Mouse (Mus musculus) kidney, postnatal 14 days (tissue): ENCODE data around the gene Pih1d1.

ENCODE experiments used
- DNase-seq: peaks from one replicate; pipeline ENCODE4 v3.0.0; 2022; ENCODE audit warnings: mixed read lengths

Gene Pih1d1

DNA sequence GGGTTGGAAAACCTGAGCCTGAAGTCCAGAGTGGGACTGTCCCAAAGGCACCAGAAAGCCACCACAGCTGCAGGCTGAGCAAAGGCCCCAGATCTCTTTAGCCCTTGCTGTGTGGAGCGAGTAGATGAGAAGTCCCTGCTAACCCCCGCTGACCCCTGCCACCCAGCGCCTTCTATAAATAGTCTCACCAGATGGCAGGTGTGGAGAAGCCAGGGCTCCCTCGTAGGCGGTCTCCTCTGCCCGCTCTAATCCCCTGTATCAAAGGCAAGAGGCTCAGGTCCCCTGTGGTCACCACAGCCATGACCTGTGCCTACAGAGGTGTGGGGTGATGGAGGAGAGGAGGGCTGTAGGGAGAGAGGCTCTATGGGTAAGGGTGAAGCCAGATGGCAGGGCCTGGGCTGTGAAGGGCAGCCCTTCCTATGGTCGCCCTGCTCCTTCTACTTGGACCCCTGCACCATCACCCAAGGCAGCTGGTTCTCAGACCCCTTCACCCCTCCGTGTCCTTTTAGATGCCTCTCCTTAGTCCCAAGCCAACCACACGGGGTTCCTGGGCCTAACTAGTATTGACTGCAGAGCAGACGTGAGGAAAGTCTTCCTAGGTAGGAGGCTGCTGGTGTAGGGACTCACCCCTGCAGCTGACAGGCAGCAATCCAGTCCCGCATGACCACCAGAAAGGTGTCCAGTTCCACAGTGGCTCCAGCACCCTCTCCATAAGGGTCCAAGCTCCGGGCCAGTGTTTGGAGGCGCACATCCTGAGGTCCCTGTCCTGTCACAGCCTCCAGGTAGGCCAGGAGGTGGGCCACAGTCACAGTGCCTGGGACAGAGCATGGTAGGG lies 41.5 kb downstream of the Pih1d1 start:
- no peak for DNase-seq

DNA sequence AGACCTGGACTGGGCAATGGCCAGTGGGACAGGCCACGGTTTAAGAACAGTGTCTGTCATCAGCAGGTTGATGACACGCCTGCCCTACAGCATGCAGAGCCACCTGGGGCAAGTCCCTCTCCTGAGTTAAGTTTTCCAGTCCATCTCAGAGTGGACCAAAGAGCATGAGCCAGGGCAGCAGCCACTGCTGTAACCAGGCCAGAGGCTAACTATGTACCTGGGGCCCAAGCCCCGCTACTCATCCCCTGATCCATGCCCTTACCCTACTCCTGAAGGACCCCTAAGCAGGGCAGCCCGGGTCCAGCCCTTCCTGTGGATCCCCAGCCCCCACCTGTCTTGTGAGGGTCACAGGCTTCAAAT lies 42.1 kb downstream of the Pih1d1 start:
- no peak for DNase-seq

DNA sequence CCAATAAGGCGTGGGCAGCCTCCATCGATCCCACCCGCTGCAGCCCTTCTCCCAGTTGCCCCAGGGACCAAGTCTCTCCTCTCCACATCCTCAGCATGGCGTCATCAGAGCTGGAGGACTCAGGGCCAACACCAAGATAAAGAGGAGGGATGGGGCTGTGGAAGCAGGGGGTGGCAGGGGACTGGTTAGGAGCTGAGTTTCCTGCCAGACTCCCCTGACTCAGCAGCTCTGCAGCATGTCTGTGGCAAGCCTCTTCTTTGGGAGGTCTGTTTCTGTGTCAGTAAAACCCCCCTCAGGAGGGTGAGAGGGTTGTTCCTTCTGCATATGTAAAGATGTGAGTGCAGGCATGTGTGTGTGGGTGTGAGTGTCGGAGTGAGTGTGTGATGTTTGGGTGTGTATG lies 42.9 kb downstream of the Pih1d1 start:
- no peak for DNase-seq

DNA sequence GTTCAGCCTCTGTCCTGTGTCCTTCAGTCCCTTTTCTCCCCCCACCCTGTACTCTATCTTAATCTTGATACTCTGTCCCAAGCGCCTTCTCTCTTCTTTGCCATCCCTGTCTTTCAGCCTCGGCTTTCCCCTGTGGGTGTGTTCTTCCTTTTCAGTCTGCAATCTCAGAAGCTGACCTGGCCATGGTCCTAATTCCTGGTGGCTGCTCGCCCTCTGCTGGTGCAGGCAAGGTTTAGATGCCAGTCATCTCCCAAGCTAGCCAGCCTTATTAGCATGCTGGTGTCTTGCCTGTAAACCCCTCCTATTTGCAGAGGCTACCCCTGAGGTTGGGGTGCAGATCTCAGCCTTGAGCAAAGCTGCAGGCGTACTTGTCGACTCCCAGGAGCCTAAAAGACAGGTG lies 44.3 kb downstream of the Pih1d1 start:
- peak; percentile 84 for DNase-seq

DNA sequence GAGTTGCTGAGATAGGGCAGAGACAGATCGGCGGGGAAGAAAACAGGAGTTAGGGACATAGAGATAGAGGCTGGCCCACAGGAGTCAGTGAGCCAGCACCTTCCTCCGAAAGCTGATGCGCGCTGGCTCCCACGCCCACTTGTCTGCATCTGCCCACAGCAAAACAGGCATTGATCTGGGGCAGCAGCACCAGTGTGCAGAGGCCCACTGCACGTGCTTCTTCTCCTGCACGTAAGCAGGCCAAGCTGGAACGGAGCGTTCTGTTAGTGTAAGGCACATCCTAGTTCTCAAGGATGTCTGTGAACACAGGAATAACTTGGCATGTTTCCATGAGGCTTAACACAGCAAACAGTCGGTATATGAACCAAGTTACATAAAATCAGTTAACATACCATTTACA lies 44.9 kb downstream of the Pih1d1 start:
- no peak for DNase-seq

DNA sequence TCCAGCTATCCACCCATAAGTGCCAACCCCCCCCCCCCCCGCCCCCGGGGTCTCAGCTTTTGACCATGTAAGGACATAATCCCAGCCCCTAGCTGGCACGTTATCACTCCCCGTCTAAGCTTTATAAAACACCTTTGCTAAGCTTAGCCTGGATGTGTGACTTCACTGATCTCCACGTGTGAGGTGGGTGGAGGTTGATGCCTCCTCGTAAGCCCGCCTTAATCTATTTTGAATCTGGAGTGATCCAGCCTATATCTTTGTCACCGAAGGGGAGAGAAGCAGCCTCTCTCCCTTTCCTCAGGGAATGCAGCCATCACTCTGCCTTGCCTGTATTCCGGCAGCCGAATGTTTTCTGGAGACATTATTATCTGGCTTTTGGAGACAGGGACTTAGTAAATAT lies 48.6 kb downstream of the Pih1d1 start:
- no peak for DNase-seq

DNA sequence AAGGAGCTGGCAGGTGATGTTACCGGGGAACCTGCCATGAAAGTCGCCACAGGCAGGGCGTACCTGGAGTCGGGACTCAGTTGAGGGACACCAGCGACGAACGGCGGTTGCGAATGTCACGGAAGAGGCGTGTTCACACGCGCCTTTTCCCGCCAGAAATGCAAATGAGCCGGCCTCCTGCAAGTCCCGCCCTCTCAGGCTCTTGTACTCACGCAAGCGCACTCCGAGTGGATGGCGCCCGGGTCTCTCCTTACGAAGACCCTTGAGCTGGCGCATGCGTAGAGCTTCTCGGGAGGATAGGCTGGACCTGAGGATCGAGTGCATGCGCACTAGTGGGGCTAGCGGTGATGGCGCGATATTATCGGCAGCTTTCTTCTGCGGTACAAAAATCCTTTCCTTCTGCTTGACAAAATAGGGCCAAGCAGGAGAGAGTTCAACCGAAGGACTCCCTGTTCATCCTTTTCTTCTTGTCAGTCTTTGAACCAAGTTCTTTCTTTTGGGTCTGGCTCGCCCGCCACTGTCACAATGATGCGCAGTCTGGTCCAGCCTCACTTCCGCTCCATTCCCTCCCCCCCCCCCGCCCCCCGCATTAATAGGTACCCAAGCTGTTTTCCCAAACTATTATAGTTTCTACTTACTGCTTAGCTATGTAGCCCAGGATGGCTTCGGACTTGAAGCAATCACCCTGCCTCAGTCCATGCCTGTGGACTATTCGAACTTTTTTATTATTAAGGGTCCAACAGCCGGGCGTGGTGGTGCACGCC lies 50.5 kb downstream of the Pih1d1 start, which contains the start of gene Ccdc155:
Gene Ccdc155, minus strand, starts transcription at position 513 of the 764 bp plus-strand sequence.
- DNase-seq = peak; percentile 94

DNA sequence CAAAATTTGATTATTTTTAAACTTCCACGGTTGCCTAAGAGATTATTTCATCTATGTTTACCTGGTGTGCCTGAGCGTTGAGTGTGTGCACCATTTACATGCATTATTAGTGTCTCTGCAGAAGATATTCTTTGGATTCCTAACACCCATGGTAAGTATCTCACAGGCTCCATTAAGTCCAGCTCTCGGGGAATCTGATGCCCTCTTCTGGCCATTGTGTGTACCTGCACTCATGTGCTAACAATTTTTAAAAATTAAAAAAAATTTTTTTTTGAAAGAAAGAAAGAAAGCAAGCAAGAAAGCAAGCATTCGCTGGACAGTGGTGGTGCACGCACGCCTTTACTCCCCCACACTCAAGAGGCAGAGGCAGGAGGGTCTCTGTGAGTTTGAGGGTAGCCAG lies 54.2 kb downstream of the Pih1d1 start:
- DNase-seq = no peak
